Mouse (Mus musculus): Measurements from ENCODE around the gene Vps26c.
"Not testable (repeated sequence)": the region's sequence is repeated elsewhere in the genome, so short reads cannot be mapped to it uniquely, and the experiment has no call there.

Gene Vps26c

DNA sequence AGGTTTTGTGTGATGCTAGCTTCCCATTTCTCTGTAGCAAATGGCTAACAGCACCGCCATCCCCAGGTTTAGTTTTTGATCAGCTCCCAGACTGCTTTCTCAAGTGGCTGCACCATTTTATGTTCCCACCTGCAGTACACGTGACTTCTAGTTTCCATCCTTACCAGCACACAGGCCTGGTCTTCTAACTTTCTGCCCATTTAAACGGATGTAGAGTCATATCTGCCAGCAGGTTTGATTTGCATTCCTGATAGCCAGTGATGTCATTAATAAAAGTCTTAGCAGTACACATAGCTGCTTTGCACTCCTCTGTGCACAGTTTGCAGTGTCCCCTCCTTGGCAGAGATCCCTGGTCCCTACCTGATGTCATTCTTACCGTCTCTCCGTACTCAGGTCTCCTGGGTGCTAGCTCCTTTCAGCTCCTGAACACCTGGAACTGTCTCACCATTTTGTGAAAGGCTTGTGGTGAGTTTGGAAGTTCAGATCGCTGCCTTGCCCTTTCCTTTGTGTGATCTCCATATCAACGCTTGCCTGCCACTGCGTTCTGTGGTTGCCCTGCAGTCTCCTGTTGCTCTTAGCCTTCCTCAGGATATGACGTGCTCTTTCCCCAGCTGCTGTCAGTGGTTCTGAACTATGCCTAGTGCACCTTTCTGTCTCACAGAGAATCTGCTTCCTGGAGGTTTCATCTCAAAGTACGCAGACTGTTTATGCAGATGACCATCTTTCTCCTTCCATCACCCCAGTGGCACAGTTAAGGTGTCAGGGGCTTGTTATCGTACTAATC lies 41.7 kb downstream of the Vps26c start:
- DNase-seq, result no peak

DNA sequence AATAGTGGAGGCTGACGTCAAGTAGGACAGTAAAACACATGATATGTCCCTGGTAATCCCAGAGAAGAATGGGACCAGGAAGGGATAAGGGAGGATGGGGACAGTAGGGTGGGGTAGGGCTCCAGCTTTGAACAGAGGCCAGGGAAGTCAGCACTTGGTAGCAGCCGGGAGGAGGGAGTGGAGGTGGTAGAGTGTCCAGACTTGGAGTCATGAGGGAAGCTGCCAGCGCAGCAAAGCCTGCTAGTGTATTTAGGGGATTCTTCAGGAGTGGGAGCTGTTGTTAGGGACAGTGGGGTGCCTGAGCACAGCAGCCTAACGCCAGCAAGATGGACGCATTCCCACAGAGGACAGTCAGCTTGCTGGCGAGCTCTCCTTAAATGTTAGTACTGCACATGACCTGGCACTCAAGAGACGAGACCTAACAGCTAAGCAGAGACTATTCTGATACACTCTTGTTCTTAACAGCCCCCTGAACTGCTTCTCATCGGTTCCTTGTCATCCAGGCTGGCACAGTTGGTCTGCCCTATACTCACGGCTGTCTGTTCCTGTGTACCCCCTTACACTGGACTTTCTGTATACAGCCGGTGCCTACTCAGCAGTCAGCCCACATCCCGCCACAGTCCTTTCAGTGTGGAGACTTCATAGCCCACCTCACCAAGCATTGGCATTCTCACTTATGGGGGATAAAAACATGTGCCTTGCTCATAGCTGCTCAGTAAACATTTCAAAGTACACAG lies 53.4 kb downstream of the Vps26c start:
- peak; percentile 69 to 72 for DNase-seq

DNA sequence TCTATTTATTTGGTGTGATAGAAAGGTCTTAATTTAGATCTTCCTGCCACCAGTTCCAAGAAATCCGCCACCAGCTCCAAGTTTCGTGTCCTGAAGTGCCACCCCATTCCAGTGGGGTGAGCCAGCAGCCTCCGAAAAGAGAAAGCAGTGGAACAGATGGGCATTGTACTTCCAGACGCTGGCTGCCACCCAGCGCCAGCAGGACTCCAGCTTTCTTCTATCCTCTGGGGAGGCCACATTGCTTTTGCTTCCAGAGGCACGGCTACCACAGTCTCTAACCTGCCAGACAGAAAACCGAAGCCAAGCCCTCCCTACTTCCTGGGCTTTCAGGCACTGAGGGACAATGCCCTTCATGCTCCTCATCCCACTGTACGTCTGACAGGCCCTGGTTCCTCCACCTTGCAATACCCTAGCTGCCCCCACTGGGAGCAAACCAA lies 54.1 kb downstream of the Vps26c start:
- peak; percentile 78 to 88 for DNase-seq

DNA sequence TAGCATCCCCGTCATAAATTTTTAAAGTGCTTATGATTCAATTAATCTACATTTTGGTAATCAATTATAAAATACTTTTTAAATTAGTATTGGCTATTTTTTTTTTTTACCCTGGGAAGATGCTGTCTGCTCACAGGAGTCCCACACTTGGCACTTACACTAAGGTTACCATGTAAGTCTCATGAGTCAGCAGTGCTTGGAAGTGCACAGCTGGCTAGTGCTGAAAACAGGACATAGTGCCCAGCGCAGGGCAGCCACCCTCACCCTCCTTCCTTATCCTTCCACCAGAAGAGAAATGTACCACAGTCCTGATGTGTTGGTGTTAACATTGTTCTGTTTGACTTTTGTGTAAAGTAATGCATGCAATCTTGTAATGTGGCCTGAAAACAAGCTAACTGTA lies 58.2 kb downstream of the Vps26c start:
- no peak for DNase-seq

- DNase-seq, result peak; percentile 48 to 52
Measured at GRCm38 (mm10) chr16:94467337-94468055, 59.1 kb downstream of the Vps26c start.

DNA sequence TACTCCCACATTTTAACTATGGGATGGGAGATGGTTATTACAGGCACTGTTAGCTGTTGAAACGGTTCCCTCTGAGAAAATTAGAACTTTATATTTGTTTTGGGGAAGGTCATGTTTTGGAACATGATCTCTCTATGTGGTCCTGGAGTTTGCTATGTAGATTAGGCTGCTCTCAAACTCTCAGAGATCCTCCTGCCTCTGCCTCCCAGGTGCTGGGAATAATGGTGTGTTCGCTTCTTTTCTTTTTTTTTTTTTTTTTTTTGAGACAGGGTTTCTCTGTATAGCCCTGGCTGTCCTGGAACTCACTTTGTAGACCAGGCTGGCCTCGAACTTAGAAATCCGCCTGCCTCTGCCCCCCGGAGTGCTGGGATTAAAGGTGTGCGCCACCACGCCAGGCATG lies 60.3 kb downstream of the Vps26c start:
- not testable (repeated sequence) for DNase-seq

DNA sequence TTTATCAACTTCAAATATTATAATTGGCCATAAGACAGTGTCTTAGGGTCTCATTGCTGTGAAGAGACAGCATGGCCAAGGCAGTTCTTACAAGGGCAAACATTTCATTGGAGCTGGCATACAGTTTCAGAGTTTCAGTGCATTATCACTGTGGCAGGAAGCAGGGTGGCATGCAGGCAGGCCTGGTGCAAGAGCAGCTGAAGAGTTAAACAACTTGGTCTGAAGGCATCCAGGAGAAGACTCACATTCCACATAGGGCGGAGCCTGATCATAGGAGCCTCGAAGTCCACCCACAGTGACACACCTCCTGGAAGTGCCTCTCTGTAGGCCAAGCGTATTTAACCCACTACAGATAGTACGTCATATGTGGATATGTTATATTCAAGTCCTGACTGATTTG lies 60.7 kb downstream of the Vps26c start:
- DNase-seq, result no peak

- no peak for DNase-seq
Measured at GRCm38 (mm10) chr16:94464067-94464466, 62.6 kb downstream of the Vps26c start.

GRCm38 (mm10) chr16:94454146-94454545 lies 72.5 kb downstream of the Vps26c start:
- DNase-seq, result no peak

DNA sequence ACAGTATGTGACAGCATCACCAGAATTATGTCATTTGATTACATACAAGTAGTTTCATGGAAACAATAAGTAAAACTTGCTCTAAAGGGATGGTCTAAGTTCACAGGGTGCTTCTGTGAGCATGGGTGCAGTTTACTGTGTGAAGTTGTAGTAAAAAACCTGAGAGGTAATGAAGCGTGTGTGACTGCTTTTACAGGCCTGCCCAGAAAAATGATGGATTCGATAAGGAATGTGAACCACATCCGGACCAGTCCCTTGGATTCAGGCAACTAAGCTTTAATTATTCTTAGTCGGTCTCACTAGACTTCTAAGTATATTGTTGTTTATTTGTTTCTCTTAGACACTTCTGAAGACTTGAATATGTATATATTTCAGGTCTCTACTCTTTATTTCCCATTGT lies 73.9 kb downstream of the Vps26c start:
- no peak for DNase-seq

DNA sequence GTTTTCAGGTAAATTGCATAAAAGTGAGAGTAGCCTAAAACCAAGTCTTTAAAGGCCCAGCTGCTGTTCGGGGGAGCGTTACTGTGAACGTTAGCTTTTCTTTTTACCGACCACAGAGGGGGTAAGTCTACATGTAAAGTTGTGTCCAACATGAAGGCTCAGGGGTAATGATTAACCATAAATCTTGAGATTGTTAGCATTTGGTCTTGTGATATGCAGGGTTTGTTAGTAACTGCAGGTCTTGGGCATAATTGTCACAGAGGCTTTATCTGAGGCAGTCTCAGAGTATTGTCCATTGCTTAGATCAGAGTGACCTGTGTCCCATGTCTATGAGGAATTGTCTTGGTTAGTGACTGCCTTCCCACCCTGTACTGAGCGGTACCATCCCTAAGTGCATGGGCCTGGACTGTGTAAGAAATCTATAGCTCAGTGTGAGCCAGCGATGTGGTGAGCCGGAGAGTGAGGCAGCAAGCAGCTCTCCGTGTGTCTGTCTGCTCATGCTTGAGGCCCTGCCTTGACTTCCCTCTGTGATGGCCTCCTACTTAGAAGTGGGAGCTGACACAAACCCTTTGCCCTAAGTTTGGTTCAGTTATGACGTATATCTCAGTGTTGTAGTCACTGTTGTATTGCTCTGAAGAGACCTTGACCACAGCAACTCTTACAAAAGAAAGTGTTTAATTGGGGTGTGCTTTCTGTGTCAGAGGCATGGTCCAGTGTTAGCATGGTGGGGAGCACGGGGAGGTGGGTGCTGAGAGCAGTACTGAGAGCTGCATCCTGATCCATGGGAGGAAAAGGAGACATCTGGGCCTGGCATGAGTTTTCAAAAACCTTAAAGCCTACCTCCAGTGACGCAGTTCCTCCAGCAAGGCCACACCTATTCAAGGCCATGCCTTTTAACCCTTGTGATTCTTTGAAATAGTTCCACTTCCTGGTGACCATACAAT lies 74.8 kb downstream of the Vps26c start:
- no peak for DNase-seq

DNA sequence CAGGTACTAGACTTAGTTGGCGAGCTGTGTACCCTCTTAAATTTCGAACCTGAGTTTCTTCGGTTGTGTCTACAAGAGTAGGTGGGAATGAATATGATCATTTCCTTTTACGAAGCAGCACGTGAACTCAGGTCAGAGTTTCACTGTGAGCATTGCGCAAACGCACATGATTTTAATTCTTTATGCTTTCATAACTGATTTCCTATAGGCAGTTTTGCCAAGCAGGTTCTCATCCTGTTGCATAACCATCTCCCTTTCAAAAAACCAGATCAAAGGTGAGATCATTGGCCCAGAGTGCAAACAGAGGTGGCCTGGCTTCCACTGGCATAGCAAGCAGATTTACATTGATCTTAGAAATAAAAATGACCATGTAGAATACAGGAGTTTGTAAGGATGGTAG lies 77.0 kb downstream of the Vps26c start:
- no peak for DNase-seq

GRCm38 (mm10) chr16:94449151-94449550 lies 77.5 kb downstream of the Vps26c start:
- no peak for DNase-seq

Data from cerebellum, postnatal 10 days (tissue).